Mouse (Mus musculus) megakaryocyte, adult 5-6 weeks (primary cell): ENCODE data around the gene Naa30. TPM values are rescaled to one million over a fixed set of nuclear protein-coding genes. Genes with fewer than 3 reads are reported as not detected.
"Not testable (repeated sequence)": the region's sequence is repeated elsewhere in the genome, so short reads cannot be mapped to it uniquely, and the experiment has no call there.

Experiments used
- ATAC-seq: 2 replicates; pipeline ENCODE4 v1.8.0; 2016; ENCODE audit warnings: mild to moderate bottlenecking, inconsistent platforms; ENCODE audit not compliant: poor library complexity, severe bottlenecking
- total RNA-seq, 2 experiments: library from RNA; stranded (forward) in 1 of 2; stranded (reverse) in 1 of 2; fragments of 153-499, 151-499 nt in 1 of 2; fragments of 221-1000, 200-1000 nt in 1 of 2; gene quantifications; 2 replicates each; pipeline versions ENCODE4 v1.2.3 to v1.2.4; 2015 to 2017

Naa30 gene
- total RNA-seq (2015) = 16.2 and 17.3 TPM in 2 replicates
- total RNA-seq (2017) = 22.6 and 23.0 TPM in 2 replicates

DNA sequence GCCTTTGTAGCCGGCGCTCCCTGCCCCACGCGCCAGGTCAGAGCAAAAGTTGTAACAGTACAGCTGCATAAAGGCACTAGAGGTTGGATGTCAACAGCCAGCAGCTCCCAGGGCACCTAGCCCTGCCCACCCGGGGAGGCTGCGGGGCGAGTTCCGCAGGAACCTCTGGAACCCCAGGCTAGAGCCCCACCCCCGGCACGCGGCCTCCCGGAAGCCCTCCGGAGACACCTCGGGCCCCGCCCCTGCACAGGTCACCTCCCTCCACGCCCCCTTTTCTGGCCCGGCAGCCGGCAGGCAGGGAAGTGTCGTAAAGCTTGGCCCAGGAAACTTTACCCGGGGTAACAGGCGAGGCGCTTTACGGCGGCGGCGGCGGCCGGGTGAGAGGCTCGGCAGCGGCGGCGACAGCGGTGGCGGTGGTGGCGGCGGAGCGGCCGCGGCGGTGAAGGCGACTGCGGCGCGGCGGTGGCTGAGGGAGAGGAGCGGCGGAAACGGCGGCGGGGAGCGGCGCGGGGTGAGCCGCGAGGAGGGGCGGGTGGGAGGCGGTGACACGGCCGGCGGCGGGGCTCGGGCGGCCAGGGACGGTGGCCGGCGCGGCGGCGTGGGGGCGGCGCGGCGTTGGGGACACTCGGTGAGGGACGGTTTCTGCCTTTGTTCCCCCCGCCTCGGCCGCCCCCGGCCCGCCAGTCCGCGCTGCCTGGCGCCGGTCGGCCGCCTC, at the start of gene Naa30:
Naa30 (plus strand) TSS at position 360 of the 715 bp plus-strand sequence.
- peak; percentile 97 for ATAC-seq

DNA sequence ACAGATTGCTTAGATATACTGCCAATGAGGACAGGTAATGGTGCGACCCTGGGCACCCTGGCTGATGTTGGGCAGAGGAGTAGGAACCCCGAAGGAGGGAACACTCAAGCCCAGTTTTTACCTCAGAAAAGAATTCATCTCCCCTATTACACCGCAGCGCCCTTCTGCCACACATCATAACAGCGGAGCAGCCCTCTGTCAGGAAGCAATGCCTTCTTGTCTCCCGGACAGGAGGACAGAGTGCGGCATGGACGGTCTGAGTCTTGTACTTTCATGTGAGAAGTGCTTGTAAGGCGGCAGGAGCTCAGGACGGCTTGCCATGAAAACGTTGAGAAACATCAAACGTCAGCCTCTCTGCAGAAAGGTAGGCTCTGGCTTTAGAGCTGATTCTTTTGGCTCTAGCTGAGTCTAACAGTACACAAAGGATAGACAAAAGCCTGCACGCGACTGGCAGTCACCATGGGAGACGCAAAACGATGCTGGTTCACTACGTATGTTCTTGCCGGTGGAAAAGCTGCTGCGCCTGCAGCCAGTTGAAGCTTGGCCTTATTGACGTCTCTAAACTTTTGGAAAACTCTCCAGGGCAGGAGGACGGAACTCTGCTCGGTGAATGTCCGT, 44.8 kb upstream of the Naa30 start:
- ATAC-seq = no peak

DNA sequence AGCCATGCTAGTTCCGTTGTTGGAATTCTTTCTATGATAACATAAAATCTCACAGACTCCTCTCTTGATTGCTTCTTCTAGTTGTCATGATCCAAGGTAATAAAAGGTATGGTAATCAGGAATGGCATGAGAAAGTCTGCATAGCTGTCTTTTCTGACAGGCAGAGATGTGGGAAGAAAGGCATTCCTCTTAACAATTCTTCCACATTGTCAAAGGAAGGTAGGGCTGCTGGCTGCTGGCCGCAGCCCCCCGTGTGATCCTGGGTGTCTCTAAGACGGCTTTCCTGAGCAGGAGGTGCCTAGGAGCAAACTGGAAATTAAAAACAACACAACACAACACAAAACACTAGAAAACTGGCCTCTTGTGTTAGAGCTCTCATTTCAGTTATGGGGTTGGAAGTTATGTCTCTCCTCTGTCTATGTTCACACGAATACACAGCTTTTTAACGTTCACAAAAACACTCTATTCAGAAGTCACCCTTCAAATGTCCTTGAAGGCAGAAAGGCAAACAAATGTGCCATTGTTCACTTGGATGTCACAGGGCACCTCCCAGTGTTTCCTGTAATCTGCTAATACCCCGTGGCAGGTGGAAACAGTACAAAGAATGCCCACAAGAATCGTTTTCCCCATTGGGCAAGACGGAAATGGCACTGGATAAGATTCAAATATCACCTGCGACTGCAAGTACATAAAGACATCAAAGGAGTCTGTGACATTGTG, 43.3 kb upstream of the Naa30 start:
- no peak for ATAC-seq

- ATAC-seq = no peak
Measured at GRCm38 (mm10) chr14:49132391-49132790, 39.6 kb upstream of the Naa30 start.

DNA sequence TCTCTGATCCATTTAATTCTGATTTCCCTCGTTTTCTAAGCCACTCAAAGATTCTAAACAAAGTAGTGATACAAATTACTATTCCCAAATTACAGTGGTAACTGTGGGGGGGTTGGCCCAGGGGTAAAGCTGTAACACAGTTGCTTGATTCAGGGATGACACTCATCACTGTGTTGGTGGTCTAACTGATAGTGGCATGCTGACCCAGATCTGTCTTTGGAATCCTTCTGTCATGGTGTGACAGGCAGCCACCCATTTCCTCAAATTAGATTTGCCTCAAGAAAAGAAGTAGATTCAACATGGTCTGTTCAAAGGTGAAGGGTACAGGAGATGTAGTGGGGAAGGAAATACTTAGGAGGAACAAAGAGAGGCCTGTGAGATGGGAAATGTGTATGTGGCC, 33.9 kb upstream of the Naa30 start:
- ATAC-seq = no peak

DNA sequence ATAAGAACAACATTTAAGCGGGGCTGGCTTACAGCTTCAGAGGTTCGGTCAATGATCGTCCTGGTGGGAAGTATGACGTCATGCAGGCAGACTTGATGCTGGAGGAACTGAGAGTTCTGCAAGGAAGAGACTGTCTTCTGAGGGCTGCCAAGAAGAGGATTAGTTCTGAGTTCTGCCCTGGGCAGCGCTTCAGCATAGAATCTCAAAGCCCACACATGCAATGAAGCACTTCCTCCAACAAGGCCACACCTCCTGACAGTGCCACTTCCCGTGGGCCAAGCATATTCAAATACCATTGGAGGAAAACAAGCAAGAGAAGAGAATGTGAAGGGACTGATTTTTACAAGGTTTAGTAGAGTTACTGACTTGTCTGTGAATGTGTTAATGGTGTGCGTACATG, 31.3 kb upstream of the Naa30 start:
- peak; percentile 40; the same call in 1 of the 2 replicates for ATAC-seq

DNA sequence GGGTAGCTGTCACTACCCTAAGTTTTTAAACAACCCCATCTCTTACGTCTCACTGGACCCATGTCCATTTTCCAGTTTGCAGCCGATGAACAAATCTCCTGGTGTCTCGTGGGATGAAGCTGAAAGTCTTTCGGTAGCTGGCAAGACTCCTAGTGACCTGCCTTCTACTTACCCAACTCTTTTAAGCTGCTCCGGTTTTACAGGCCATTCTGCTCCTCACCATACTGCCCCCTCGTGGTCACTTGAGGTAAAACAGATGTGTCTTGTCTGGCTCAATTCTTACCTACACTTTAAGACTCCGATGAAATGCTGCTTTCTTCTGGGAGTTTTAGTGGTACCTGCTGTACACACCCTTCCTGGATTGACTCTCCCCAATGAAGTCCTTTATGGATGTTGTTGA, 18.2 kb upstream of the Naa30 start:
- ATAC-seq = peak; percentile 84

DNA sequence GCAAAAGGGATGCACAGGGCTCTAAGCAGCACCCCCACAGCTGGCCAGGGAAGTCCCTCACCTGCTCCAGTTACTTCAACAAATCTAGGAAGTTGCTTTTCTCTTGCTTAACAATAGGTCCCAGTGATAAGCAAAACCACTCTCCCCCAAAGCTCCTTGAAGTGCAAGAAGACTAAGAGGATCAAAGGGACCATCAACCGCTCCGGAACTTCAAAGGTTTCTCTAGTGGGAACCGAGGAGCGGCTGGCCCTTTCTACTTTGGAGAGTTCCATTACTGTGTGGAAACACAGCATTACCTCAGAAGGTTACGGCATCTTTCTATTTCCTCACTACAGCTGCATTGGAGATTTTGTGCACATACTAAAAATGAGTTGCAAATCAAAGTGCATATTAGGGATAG, 16.5 kb upstream of the Naa30 start:
- no peak for ATAC-seq

- ATAC-seq = no peak
Measured at GRCm38 (mm10) chr14:49158143-49158925, 13.7 kb upstream of the Naa30 start.

- no peak for ATAC-seq
Measured at GRCm38 (mm10) chr14:49171286-49171685, 740 bp upstream of the Naa30 start.

GRCm38 (mm10) chr14:49172582-49172988, 559 bp downstream of the Naa30 start:
- peak; percentile 46 for ATAC-seq

DNA sequence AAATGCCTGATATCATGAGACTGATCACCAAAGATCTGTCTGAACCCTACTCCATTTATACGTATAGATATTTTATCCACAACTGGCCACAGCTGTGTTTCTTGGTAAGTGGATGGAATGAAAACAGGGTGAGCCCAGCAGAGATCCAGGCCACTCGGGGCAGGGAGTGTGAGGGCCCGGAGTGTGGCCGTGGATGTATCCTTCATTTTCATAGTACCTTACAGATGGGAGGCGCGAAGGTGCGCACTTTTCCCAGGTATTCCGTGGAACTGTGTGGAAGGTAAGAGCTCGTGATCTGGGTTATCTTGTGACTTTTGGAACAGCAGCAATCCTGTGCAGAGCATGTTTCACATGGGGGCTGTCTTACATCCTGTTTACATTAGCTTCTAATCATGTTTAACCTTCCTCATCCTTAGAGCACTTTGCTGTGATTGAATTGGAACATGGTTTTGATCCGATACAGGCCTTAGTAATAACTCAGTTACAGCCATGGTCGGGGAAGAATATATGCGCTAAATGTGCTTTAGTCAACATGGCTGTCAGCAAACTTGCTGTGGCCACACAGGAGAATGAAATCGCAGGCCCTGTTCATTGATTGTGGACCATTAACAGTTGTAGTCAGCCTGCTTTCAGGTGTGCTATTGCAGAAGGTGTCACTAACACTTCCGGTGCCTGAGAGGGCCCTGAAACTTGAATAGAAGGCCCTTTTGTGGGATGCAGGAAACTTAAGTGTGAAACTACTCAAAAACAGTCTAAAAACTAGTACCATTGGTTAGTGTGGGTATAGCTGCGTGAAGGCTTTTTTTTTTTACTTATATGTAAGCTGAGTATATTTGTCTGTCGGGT, 1.5 kb downstream of the Naa30 start:
- no peak for ATAC-seq

- ATAC-seq = no peak
Measured at GRCm38 (mm10) chr14:49179736-49180135, 7.7 kb downstream of the Naa30 start.

DNA sequence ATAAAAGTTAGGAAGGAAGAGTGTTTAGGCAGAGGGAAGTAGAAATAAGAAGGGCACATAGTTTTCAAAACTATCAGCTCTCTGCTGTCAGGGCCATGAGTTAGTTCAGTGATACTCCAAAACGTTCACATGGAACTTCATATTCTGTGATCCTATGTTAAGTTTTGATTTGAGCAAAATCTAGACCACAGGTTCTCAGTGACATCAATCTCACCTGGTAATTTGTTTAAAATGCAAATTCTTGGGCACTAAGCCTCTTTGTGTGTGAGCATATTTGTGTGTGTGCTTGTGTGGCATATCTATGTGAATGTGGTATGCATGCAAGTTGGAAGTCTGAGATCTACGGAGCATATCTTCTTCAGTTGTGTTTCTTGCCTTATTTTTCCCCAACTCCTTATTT, 14.2 kb downstream of the Naa30 start:
- ATAC-seq = no peak

DNA sequence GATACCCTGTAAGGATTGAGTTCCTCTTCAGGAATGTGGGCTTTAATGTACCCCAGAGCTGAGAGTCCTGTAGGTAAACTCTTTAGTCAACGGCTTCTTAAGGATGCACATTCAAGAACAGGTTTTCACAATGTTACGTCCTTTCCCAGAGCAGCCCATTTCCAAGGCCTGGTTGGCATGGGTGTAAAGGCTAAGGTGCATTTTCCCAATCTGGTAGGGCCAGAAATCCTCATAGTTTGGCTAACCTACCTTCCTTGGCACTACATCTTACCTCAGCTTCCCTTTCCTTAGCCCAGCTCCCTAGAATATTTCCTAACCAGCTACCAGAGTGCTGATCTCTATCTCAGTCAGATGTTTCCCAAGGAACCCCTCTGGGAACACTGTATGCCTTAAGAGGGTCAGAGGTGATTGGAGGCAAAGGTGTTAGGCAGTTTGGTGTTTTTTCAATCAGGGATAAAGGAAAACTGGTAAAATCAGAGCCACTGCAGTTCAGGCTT, 25.1 kb downstream of the Naa30 start:
- ATAC-seq = no peak

DNA sequence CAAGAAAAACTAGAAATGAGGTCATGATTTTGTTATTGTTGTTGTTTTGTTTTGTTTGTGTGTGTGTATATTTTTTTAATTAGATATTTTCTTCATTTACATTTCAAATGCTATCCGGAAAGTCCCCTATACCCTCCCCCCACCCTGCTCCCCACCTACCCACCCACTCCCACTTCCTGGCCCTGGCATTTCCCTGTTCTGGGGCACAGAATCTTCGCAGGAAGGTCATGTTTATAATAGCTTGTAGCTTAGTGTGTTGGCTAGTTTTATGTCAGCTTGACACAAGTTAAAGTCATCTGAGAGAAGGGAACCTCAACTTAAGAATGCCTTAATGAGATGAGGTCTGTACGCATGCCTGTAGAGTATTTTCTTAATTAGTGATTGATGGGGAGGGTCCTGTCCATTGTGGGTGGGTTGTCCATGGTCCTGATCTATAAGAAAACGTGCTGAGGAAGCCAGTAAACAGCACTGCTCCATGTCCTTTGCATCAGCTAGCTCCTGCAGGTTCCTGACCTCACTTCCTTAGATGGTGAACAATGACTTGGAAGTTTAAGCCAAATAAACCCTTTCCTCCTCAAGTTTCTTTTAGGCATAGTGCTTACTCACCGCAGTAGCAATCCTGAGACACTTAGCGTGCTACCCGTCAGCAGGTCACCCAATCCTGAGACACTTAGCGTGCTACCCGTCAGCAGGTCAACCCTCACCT, 29.2 kb downstream of the Naa30 start:
- no peak for ATAC-seq

DNA sequence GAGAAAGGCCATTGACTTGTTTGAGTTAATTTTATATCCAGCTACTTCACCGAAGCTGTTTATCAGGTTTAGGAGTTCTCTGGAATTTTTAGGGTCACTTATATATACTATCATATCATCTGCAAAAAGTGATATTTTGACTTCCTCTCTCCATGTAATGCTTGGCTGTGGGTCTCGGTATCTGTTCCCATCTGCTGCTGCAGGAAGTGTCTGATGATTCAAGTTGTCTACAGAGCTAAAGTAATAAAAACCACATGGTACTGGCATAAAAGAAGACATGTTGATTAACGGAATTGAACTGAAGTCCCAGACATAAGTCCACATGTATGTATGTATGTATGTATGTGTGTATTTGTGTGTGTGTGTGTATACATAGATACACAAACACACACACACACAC, 38.2 kb downstream of the Naa30 start:
- not testable (repeated sequence) for ATAC-seq

GRCm38 (mm10) chr14:49218677-49219076, 46.7 kb downstream of the Naa30 start:
- no peak for ATAC-seq

- ATAC-seq = not testable (repeated sequence)
Measured at GRCm38 (mm10) chr14:49219466-49220022, 47.5 kb downstream of the Naa30 start.
